Mouse (Mus musculus) lung, postnatal 10 days (tissue): ENCODE data around the gene Dhx9.
"Not testable (repeated sequence)": the region's sequence is repeated elsewhere in the genome, so short reads cannot be mapped to it uniquely, and the experiment has no call there.

Experiments used
- DNase-seq: peaks from one replicate; pipeline ENCODE4 v3.0.0; 2021

Dhx9 gene

DNA sequence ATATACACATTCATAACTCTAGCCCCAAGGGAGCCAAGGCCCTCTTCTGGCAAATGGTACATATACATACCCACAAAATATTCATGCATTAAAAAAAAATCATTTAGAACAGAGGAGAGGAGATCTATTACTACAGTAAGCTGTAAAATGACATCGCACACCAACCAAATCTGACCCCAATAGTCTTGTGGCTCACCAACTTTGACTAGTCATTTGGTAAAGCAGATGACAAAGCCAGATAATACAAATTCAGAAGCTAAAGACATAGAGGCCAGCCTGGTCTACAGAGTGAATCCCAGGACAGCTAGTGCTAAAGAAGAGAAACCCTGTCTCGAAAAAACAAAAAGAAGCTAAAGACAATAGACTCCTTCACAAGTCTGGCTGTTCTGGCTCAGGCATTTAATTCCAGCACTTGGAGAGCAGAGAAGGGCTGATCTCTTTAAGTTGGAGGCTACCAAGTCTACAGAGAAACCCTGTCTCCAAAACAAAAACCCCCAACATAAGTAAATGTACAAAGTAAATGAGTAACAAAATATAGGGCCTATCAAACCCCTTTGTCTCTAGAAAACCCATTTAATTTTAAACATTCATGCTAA lies 2.2 kb downstream of the Dhx9 start:
- DNase-seq, result no peak

DNA sequence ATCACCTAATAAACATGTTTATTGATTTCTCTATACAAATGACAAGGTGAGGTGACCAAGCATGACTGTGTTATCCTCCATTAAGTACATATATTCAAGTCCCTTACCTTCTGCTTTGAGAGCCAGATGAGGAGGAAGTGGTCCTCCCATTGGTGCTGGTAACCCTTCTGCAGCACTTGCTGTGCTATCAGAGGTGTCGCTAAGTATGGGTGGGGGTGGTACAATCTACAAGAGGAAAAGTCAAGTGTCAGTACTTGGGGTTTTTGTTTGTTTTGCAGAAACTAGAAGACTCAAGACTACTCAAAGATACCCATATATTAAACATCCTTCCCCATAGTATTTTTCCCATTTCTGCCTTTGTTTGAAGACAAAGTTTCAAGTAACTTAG lies 6.4 kb downstream of the Dhx9 start:
- DNase-seq, result no peak

- DNase-seq, result peak; percentile 78
These were observed 7.0 kb downstream of the Dhx9 start for GRCm38 (mm10) chr1:153480386-153481024.

DNA sequence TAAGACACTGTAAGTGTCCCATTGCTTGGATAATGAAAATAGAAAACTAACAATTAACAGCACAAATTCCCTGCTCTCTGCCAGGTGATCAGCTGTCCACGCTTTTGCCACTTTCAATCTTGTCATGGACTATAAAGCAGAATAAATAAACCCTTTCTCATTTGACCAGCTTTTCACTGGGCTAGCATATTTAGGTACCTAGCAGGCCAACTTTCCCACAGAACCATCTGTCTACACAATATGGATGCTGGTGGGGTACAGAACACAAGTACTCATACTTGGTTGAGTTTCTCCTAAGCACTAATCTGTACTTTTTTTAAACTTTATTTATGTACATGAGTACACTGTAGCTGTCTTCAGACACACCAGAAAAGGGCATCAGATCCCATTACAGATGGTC lies 8.2 kb downstream of the Dhx9 start:
- DNase-seq, result no peak

GRCm38 (mm10) chr1:153461796-153462195 lies 25.7 kb downstream of the Dhx9 start:
- DNase-seq, result no peak

DNA sequence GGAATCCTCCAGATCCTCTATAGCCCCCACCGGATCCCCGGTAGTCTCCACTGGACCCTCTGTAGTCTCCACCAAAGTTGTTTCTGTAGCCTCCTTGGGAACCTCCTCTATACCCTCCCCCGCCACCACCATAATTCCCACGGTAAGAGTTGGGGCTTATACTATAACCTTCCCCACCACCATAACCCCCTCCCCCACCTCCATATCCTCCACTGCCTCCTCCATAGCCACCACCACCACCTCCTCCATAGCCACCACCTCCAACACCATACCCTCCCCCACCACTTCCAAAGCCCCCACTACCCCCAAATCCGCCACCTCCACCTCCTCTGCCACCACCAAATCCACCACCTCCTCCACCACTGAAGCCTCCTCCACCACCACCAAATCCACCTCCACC lies 31.3 kb downstream of the Dhx9 start:
- DNase-seq, result no peak

GRCm38 (mm10) chr1:153453146-153453642 lies 34.3 kb downstream of the Dhx9 start:
- DNase-seq, result no peak

DNA sequence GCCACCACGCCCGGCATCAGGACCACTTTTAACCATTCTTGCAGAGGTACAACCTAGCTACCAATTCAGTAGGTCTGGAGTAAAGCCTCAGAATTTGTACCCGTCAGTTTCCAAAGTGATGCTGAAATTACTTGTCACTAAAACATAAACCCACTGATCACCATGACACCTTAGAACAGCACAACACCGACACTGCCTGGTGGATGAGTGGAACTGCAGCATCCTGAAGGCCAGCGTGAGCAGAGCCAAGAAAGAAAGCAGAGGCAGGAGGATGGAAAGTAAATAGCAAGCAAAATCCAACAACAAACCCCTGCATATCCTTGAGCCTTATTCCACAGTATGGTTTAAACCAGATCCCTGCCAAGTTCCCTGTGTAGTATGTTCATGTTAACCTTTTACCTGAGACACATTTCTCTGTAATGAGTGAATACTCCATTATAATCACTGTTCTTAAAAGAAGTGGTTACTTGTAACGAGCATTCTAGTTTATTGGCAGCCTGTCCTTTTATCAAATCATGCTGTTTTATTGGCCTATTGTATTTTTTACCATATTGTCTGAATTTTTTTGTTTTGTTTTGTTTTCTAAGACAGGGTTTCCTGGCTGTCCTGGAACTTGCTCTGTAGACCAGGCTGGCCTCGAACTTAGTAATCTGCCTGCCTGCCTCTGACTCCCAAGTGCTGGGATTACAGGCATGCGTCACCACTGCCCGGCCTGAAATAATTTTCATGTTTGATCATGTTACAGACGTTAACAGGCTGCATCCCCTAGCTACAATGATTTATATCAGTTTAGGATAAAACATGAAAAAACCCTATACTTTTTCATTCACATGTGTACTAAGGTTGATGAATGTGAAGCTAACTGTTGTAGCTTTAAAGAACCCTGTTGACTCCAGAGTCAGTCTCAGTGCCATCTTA lies 36.0 kb downstream of the Dhx9 start:
- peak; percentile 48 for DNase-seq

DNA sequence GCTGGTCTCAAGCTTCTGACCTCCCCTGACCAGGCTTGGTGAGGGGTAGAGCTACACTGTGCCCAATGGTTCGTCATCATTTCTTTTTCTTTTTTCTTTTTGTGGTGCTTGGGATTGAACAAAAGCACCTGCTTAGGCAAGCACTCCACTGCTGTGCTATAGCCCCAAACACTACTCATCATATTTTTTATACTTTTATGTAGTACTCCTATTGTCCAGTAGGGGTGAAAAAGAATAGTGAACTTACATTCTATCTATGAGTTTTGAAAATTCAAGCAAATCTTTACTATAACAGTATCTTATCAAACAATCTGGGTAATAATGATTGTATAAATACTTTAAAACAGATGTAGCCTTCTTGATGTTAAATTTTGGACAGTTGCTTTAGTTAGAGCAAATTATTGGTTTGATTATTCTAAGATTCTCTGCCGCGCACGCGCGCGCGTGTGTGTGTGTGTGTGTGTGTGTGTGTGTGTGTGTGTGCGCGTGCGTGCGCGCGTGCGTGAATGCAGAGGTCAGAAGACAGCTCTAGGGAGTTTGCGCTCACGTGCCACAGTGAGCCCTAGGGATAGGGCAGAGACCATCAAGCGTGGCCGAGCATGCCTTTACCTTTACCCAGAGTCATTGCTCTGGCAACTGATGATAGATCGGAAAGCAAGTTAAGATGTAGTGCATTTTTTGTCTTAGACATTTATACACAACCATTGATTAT lies 41.2 kb downstream of the Dhx9 start:
- no peak for DNase-seq

- no peak for DNase-seq
These were observed 43.8 kb downstream of the Dhx9 start for GRCm38 (mm10) chr1:153443632-153444031.

GRCm38 (mm10) chr1:153443019-153443418 lies 44.4 kb downstream of the Dhx9 start:
- no peak for DNase-seq

DNA sequence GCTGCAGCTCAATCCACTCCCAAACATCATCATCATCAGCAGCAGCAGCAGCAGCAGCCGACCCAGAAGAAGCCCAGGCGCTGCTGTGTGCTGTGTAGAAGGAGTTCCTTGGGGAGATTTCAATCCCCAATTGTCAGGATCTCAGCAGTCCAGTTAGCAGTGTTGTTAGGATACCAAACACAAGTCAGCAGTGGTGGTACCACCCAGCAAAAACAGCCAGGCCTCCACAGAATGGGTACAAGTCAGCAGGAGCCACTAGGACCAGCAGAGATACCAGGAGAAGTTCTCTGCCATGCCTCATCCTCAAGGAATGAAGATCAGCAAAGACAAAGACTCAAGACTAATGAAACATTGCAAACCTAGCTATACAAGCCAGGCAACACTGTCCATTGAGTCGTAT lies 45.8 kb downstream of the Dhx9 start:
- no peak for DNase-seq

- no peak for DNase-seq
These were observed 46.7 kb downstream of the Dhx9 start for GRCm38 (mm10) chr1:153440752-153441151.

- DNase-seq, result no peak
These were observed 49.9 kb downstream of the Dhx9 start for GRCm38 (mm10) chr1:153437536-153437935.

DNA sequence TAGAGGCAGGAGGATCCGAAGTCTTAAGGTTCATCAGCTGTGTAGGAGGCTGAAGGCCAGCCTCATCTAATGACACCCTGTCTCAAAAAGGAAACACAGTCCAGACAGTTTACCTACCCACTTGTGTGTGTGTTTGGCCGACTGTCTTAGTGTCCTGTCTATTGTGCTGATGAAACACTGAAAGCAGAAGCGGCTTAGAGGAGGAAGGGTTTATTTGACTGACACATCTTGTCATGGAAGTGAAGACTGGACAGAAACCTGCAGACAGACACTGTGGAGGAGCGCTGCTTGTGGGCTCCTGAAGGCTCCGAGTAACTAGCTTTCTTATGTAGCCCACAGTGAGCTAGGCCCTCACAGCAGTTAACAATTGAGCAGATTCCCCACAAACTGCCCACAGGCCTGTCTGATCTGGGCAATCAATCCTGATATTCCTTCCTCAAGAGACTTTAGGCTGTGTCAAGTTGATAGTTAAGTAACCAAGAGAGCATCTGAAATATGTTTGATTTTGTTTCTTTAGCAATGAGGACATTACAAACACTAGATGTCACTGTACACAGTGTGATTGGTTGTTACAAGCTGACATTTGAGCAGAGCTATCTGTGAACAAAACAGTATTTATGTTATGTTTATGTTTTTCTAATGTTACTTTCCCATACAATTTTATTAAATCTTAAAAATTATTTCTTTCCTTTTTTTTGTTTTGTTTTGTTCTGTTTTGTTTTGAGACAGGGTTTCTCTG lies 53.4 kb downstream of the Dhx9 start:
- no peak for DNase-seq

DNA sequence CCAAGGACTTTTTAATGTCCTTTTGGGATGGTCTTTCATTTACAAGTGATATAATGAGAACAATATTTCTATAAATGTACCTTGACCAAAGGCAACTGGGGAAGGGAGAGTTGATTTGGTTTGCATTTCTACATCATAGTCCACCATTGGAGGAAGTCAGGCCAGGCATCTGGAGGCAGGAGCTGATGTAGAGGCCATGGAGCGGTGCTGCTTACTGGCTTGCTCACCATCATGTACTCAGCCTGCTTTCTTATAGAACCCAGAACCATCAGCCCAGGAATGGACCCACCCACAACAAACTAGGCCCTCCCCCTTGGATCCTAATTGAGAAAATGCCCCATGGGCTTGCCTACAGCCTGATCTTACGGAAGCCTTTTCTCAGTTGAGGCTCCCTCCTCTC lies 55.1 kb downstream of the Dhx9 start:
- DNase-seq, result no peak

DNA sequence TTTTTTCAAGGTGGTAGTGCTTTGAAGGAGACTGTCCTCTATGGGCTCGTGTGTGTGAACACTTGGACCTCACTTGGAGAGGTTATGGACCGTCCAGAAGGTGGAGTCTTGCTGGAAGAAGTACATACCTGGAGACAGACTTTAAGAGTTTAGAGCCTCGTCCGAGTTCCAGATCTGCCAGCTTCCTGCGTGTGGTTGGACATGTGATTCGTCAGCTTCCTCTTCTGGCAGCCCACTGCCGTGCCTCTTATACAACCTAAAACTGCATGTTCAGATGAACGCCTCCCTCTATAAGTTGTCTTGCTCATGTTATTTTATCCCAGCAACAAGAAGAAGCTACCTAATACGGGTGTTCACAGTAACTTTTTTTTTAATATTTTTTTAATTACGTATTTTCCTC lies 55.8 kb downstream of the Dhx9 start:
- DNase-seq, result no peak

DNA sequence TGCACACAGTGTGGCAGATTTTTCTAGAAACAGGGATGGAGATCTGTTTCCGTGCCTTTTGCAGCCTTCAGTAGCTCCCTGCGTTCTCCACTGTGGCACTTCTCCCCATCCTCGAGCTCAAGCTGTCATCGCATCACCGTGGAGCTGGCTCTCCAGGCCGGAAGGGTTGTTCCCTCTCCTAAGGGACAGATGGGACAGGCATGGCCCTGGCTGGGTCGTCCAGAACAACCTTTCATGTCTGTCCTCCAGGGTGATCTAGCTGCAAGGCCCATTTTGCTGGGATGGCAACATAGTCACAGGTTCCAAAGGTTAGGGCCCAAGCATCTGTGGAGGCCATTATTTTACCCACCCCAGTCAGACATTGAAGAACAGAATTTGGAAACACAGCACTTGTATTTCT lies 56.3 kb downstream of the Dhx9 start:
- DNase-seq, result no peak

DNA sequence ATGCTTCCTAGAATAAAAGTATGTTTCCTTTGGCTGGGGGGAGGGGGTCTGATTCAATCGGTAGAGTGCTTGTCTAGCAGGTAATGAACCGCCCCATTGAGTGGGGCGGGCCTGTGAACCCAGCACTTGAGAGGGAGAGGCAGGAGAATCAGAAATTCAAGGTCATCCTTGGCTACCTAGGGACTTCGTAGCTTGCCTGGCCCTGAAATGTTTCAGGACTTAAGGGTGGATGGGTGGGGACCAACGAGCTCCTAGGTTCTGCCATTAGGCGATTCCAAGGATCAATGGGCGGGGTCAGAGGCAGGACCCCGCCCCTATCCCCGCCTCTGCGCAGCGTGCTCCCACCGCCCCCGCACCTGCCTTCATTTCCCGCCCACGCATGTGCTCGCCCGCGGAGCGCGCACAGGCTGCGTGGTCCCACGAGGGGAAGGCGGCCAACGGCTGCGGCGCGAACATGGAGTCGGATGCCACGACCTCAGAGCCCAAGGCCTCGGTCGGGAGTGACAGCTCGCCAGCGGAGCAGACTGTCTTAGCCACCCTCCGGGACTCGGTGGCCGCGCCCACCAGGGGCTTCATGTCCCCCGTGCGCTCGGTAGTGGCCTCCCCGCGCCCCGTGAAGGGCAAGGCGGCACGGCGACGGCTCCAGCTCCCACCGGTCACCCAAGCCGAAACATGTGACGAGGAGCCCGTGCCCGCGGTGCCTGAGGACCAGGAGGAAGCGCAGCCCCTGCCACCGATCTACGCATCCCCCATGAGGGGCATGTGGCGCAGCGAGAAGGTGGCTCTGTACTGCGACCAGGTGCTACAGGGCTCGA lies 62.5 kb downstream of the Dhx9 start, which contains the start of gene Shcbp1l:
Shcbp1l (plus strand) TSS at position 393 of the 815 bp plus-strand sequence.
- peak; percentile 67 for DNase-seq

DNA sequence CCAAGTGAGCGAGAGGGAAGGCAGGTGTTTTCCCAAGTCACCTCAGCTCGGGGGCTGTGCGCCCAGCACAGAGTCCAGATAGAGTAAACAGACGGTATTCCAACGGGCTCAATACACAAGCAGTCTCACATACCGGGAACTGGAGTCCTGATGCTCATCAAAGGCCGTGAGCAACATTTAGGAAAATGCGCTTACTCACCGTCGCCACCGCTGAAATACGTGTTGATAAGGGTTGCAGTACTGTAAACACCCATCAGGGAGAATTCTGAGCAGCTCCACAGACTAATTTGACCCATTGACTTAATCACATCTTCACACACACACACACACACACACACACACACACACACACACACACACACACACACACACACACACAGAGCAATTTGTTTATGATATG lies 63.2 kb downstream of the Dhx9 start:
- DNase-seq, result no peak

DNA sequence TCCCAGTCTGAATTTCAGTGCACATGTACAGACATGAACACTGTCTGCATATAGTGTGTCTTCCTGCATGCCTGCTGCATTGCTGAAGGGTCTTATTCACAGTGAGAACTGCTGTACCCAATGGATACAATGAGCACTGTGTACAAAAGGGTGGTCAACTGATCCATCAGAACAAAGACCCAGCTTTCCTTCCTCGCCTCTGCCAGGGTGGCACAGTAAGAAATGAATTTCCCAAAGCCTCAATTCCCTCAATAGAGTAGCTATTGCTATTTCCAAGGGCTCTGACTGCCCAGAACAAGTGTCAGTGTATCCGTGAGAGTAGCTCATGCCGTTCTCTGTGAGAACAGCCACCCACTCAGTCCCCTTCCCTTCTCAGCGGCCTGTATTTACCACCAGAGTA lies 69.7 kb downstream of the Dhx9 start:
- DNase-seq, result not testable (repeated sequence)
